Mouse (Mus musculus): ENCODE data around the gene Zfp114.

Gene Zfp114

DNA sequence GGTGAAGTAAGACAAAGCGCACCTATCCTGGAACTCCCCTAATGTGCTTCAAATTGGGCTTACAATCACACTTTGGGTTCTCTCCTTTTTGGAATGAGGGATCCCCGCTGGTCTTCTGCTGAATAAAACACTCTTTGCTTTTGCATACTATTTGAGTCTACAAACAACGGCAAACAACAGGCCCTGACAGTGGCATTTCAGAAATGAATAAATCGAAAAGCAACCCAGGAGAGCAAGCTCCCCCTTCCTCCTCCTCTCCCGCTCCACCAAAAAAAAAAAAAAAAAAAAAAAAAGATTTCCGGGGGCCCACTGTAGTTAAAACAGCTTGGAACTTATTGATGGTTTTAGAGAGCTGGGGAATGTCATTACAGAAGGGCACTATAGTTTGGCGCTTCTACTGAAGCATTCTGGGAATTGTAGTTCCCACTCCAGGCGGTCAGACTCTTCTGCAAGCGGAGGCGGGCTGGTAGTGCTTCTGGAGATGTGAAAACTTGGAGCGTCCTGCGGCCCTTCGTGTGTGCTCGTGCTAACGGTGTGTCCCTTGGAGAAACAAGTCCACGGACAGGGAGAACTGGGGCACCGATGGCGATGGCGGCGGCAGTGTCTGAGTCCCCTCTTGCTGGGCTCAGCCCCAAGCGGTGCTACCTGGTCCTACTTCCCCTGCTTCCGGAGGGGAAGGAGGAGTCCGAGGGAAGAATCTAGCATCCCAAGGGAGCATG, at the start of gene Zfp114:
Zfp114 (plus strand) TSS at position 443 of the 719 bp plus-strand sequence.
- in situ Hi-C loops (cut with MseI, MboI) = no loop called here

DNA sequence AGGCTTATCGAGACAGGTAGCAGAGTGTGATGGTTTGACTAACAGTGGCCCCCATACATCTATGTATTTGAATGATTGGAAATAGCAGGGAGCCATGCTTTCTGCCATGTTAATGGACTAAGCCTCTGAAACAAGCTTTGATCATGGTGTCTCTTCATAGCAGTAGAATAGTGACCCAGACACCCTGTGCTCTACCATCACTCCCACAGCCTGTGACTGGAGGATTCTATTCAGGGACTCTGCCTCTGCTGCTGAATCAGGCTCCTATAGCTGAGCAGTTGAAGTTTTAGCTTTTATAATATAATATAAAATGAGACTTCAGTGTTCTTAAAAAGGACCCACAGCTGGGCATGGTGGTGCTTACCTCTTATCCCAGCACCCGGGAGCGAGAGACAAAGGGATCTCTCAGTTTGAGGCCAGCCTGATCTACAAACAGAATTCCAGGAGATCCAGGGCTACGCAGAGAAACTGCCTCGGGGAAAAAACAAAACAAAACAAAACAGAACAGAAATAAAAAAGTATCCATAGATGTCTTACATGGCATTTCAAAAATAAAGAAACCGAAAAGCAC, 41.4 kb upstream of the Zfp114 start:
- in situ Hi-C loops (cut with MseI, MboI) = no loop called here

DNA sequence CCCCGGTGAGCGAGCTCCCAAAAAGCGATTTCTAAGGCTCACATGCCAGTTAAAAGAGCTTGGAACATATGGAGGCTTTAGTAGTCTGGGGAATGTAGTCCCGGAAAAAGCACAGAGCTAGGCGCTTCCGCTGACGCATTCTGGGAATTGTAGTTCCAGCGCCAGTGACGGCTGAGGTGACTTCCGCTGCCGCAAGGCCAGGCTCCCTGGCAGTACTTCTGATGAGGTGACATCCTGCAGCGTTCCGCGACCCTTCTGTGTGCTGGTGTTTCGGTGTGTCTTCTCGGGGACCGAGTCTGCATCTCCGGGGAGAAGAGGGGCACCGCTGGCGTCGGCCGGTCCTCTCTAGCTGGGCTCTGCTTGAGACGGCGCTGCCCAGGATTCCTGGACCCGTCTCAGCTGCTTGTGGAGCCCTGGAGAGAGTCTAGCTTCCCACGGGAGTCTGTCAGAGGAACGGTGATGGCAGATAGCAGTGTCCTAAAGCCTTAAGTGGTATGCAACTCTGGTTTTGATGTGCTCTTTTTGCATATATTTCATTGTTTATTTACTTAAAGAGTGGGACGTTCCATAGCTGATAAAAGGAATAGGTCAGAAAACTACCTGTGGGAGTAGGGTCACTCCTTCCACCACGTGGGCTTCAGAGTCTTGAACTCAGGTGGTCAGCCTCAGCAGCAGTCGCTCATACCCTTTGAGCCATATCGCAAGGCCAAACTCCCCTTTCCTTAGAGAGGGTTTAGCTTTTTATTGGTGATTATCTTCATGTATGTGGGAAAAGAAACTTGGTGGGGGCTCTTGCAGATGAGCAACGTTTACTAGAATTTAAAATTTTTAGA, 40.6 kb upstream of the Zfp114 start, which contains the start of gene Zfp235:
Zfp235 (plus strand) TSS at position 174 of the 833 bp plus-strand sequence.
- in situ Hi-C loops (cut with MseI, MboI) = no loop called here

DNA sequence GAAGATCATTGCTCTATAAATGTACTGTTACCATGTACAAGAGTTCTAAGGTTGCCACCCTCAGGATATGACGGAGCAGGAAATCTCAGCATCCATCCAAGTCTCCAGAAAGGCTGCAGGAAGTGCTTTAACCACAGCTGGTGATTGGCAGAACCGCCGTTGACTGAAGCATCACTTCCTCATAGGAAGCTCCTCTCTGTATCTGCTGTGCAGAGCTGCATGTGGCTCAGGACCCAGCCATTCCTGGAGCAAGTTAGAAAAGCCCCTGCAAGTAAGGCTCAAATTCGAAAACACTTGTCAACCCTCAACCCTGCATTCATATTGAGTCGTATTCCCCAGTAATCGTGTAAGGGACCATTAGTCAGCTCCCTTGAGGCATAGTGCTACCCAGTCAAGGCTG, 32.3 kb upstream of the Zfp114 start:
- in situ Hi-C loops (cut with MseI, MboI) = loop anchor here (10.0 kb wide), 2 partner anchors 58 to 62 kb away; partner anchors contain the start of gene Zfp180 (in 1 of the 2)

DNA sequence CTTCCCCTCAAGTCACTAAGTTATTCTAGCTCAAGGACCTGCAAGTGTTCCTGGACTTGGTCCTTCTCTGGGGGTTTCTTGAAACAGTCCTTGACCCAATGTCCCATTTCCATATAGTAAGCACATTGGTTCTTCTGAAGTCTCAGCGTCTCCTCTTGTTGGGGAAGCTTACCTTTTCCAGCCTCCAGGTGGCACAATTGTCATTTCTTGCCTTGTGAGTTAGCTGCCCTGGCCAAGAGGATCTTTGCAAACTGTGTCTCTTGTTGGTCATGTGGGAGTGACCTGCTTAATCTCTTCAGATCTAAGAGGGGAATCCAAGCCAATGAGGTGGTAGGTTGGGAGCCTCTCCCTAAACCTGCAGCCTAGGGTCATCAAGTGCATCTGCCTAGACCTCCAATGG, 21.6 kb upstream of the Zfp114 start:
- in situ Hi-C loops (cut with MseI, MboI) = loop anchor here in 1 of 2 experiments (5.0 kb wide), 1 partner anchor 134 kb away; no protein-coding TSS in a partner anchor

DNA sequence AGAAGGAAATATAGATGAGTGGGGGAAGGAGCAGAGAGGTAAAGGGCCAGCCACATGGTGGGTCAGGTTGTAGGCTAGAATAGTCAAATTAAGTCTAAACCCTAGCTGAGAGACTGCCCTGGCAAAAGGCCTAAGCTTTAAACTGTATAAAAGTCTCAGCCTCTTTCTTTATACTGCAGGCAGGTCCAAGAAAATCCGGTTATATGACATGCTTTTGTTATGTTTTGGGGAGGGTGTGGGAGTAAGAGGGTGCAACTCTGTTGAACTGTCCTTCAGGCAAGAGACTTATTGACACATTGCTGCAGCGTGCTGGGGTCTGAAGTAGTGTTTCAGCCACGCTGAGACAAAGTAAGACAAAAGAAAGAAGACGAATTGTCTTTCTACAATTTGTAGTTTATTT, 2.7 kb upstream of the Zfp114 start:
- in situ Hi-C loops (cut with MseI, MboI) = no loop called here

DNA sequence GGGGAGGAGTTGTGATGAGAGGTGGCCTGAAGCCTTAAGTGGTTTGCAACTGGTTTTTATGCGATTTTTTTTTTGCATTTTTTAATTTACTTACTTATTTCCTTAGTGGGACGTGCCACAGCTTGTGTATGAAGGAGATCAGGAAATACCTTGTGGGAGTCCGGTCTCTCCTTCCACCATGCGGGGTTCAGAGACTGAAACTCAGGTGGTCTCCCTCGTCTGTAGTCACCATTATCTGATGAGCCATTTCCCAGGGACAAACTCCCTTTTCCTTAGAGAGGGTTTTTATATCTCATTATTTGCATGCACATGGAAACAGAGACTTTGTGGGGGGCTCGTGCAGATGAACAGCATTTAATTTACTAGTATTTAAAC, 464 bp downstream of the Zfp114 start:
- in situ Hi-C loops (cut with MseI, MboI) = no loop called here

DNA sequence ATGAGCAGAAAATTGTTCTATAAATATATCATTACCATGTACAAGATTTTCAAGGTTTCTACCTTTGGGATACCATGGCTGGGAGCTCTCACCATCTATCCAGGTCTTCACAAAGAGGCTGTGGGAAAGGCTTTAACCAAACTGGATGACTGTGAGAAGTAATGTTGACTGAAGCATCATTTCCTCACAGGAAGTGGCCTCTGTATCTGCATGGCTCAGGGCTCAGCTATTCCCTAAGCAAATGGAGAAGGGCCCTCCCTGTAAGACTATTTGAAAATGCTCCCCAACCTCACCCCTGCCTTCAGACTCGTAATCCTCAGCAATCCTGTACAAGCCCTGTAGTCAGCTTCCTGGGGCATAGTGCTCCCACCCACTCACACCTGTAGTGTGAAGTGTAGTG, 12.8 kb downstream of the Zfp114 start:
- in situ Hi-C loops (cut with MseI, MboI) = no loop called here

DNA sequence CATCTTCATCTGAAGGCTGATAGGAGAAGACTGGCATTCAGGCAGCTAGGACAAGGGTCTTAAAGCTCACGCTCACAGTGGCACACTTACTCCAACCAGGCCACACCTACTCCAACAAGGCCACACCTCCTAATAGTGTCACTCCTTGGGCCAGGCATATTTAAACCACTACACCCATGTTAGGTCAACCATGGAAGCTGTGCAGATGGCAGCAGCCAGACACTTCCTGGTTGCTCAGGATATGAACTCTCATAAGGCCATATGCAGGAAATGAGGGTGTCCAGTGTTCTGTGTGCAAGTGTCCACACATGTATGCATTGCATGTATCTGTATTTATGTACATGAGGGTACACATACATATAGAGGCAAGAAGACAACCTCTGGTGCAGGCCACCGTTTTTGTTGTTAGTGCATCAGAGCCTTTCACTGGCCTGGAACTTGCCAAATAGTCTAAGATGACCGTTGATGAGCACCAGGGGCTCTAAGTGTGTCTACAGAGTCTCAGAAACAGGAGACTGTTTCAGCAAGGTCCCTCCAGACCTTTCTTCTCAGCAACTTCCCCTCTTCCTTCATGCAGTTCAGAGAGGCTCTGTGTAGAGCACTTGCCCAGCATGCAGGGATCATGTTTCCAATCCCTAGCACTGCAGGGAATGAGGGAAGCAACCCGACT, 14.2 kb downstream of the Zfp114 start:
- in situ Hi-C loops (cut with MseI, MboI) = no loop called here

DNA sequence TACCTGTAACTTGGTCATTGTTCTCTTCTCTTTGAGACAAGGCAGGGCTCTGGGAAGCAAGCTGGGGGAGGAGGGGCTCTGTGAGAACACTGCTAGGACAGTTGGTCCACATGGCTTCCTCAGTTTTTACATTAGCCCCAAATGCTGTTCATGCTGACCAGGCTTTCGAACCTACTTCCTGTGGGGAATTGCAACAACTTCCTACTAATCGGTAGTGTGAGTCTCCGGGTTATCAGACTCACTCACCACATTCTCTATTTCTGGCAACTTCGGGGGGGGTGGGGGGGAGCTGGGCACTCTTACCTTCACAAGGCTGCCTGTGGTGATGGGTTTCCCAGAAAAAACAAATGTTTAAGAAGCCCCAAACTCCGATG, 14.7 kb downstream of the Zfp114 start:
- in situ Hi-C loops (cut with MseI, MboI) = no loop called here

DNA sequence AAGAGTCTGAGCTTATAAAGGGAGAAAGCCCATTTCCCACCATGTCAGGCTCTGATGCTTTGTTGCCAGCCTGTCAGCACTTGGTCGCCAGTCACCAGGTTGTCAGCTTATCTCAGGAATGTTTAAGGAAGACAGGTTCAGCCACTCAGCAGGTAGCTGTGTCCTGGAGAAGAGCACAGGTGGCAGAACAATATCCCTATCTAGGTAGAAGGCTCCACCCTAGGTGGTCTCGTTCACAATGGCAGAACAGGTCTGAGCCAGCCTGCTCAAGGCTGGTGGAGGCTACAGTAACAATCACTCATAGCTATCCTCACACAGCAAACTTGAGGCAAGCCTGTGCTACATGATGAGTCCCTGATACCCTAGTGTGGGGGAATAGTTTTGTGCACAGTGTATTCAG, 16.5 kb downstream of the Zfp114 start:
- in situ Hi-C loops (cut with MseI, MboI) = no loop called here

DNA sequence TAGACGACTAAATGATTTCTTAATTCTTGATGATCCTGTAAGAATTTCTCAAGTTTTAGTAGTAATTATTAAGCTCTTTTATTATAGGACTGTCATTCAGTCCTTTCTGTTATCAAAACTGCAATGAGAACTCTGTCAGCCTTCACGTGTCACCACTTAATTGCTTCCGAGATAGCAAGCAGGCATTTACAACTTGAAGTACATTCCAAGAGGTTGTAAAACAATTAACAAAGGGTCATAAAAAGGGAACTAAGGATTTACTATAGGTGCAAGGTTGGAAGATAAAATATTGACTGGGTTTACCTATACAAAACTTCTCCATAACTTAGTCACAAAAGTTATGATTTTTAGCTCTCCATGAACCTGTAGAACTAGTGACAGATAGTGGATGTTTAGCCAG, 18.3 kb downstream of the Zfp114 start:
- in situ Hi-C loops (cut with MseI, MboI) = no loop called here

DNA sequence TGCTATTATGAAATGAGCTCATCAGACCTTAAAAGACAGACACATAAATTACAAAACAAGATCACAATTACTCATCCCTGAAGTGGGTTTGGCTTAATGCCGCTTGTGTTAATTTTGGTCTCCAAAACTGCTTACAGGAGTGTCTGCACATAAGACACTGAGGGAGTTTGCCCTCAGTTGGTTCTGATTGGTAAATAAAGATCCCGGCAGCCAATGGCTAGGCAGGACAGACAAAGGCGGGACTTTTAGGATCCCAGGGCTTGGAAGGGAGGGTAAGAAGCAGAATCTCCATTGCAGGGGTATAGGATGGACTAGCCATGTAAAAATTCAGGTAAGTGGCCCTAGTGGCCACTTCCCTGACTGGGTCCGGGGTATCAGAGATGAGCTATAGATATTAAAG, 22.1 kb downstream of the Zfp114 start:
- in situ Hi-C loops (cut with MseI, MboI) = no loop called here

DNA sequence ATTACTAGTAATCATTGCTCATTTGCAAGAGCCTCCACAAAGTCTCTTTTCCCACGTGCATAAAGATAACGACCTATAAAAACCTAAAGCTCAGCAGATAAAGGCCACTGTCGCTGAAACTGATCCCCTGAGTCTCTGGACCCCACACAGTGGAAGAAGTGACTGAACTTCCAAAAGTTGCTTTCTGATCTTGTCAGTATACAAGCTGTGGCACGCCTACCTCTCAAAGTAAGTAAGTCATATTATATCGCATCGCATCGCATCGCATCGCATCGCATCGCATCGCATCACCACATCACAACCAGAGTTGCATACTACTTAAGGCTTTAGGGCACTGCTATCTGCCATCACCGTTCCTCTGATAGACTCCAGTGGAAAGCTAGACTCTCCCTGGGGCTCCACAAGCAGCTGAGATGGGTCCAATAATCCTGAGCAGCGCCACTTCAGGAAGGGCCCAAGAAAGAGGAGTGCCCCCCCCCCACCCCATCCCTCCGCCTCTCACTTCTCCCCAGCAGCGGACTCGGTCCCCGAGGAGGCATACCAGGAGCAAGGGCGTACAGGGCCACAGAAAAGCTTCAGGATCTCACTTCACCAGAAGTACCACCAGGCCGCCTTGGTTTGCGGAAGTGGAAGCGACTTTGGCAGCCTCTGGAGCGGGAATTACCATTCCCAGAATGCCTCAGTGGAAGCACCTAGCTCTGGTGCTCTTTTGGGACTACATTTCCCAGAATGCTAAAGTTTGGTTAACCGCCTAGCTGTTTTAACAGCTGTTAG, 32.8 kb downstream of the Zfp114 start:
- in situ Hi-C loops (cut with MseI, MboI) = loop anchor here in 1 of 2 experiments (10.0 kb wide), 1 partner anchor 63 kb away; no protein-coding TSS in a partner anchor

DNA sequence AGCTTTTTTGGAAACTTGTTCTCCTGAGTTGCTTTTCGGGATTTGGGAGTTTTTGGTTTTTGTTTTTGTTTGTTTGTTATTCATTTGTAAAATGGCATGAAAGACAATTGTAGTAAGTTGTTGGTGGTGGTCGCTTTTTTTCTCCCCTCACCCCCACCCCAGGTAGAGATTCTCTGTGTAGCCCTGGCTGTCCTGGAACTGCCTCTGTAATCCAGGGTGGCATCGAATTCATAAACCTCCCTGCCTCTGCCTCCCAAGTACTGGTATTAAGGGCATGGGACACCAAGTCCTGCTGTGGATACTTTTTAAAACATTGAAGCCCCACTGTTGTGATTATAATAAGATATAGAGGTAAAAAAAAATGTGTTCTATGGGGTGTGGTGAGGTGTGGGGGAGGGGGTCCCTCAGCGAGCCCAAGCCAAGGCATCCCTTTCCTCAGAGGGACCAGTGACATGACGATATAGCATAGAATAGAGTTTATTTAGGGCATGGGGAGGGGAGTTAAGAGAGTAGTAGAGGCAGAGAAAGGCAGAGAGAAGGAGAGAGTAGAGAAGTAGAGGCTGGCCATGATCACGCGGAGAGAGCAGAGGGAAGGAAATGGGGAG, 33.5 kb downstream of the Zfp114 start:
- in situ Hi-C loops (cut with MseI, MboI) = loop anchor here in 1 of 2 experiments (10.0 kb wide), 1 partner anchor 64 kb away; no protein-coding TSS in a partner anchor

DNA sequence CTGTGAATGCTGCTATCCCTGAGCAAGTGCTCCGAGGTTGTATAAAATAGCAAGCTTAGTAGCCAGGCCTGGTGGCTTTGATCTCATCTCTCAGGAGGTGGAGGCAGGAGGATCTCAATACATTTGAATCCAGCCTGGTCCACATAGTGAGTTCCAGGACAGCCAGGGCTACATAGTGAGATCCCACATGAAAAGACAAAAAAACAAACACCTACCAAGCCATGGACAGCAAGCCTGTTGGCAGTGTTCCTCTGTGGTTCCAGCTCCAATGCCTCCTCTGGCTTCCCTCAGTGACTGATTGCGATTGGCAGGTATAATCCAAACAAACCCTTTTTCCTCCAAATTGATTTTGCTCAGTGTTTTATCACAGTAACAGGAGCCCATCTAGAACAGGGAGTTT, 35.4 kb downstream of the Zfp114 start:
- in situ Hi-C loops (cut with MseI, MboI) = no loop called here

DNA sequence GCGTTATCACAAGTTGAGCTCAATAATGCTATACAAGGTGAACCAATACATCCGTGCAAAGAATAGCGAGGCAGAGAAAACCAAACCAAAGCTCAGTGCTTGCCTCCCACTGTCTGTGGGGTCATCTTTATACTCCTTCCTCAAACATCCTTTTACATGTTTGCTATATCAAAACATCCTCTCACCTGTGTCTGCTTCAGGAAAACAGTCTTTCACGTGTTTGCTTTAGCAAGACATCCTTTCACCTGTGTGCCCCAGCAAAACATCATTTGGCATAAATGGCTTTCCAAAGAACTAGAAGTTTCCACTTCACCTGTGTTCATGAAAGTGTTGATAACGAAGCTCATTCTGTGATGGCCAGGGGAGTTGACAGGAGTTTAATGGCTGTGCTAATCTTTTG, 36.5 kb downstream of the Zfp114 start, which contains the start of gene Zfp111:
Zfp111 (minus strand) TSS at position 101 of the 400 bp plus-strand sequence.
- in situ Hi-C loops (cut with MseI, MboI) = no loop called here

Data from mouse trophoblast stem cell (cell line).